Comparison of ENCODE assay signal across 8 mouse cellular contexts in the genomic region with DNA sequence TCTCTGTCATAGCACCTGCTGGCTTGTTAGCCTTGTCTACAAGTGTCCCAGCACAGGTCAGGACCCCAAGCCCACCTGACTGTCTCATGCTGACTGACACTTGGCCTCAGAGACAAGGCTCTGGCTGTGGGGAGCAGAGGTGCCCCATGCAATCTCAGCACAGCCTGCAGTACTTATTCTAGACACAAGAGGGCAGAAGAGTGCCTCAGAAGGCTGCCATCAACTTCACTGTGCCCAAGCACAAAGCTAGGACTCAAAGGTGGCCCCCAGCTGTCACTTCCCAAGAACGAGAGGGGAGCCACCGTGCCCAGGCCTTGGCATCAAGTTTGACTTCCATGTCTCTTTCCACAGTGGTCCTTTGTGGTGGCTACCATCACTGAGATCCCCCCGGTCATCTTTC. TPM values are rescaled to one million over a fixed set of nuclear protein-coding genes. Genes with fewer than 3 reads are reported as not detected.
DNase-seq lines count a peak whose midpoint lies in the region; ATAC-seq and TF ChIP-seq lines count a peak whose summit lies in the region.

No protein-coding gene starts in this region.

- no peak overlapping the region for H3K4me3 ChIP-seq in heart, adult 2 months
- no peak overlapping the region for H3K4me3 ChIP-seq in heart, embryonic 11.5 days (ENCODE audit: low read depth, low read length)
- H3K4me3 ChIP-seq in forebrain, embryonic 14.5 days (ENCODE audit: low read depth, low read length) = no peak overlapping the region
- H3K4me3 ChIP-seq in hindbrain, embryonic 13.5 days = no peak overlapping the region
- no peak overlapping the region for H3K4me3 ChIP-seq in midbrain, embryonic 13.5 days (replicated peaks)
- H3K4me3 ChIP-seq in small intestine, adult 2 months (ENCODE audit: low read depth, low read length) = no peak overlapping the region

- no peak for TF ChIP-seq POLR2A in heart, adult 2 months (IDR thresholded peaks at IDR 0.05; ENCODE audit: insufficient read depth, low read depth, low read length)
- no peak for TF ChIP-seq POLR2A in small intestine, adult 2 months (IDR thresholded peaks at IDR 0.05; ENCODE audit: low read depth, low read length)

- peak; percentile 40; the same call in 1 of the 2 replicates for TF ChIP-seq EP300 in heart, adult 2 months (IDR thresholded peaks at IDR 0.05; ENCODE audit: insufficient read depth, low read depth, low read length)

- no peak overlapping the region for H3K9ac ChIP-seq in heart, adult 2 months (ENCODE audit: low read depth, low read length)
- no peak overlapping the region for H3K9ac ChIP-seq in heart, embryonic 11.5 days (ENCODE audit: low read depth, low read length)
- H3K9ac ChIP-seq in forebrain, embryonic 14.5 days (ENCODE audit: low read length) = no peak overlapping the region
- H3K9ac ChIP-seq in hindbrain, embryonic 13.5 days = no peak overlapping the region
- H3K9ac ChIP-seq in midbrain, embryonic 13.5 days (replicated peaks) = no peak overlapping the region

- H3K27me3 ChIP-seq in heart, adult 2 months (ENCODE audit: control insufficient read depth, insufficient read depth, low read length) = no peaks in the 10 kb centered on the region
- H3K27me3 ChIP-seq in heart, embryonic 11.5 days (ENCODE audit: control insufficient read depth, insufficient read depth, low read length) = no peaks in the 10 kb centered on the region
- no peaks in the 10 kb centered on the region for H3K27me3 ChIP-seq in forebrain, embryonic 14.5 days (replicated peaks; ENCODE audit: control insufficient read depth, insufficient read depth, low read length)
- H3K27me3 ChIP-seq in hindbrain, embryonic 13.5 days = no peaks in the 10 kb centered on the region
- no peaks in the 10 kb centered on the region for H3K27me3 ChIP-seq in midbrain, embryonic 13.5 days
- no peaks in the 10 kb centered on the region for H3K27me3 ChIP-seq in small intestine, adult 2 months (ENCODE audit: control insufficient read depth, insufficient read depth, low read length)

- no peak overlapping the region for H3K27ac ChIP-seq in heart, adult 2 months
- H3K27ac ChIP-seq in heart, embryonic 11.5 days (ENCODE audit: low read depth, low read length) = no peak overlapping the region
- no peak overlapping the region for H3K27ac ChIP-seq in forebrain, embryonic 14.5 days (ENCODE audit: low read depth, low read length)
- H3K27ac ChIP-seq in hindbrain, embryonic 13.5 days = no peak overlapping the region
- H3K27ac ChIP-seq in midbrain, embryonic 13.5 days = no peak overlapping the region
- no peak overlapping the region for H3K27ac ChIP-seq in small intestine, adult 2 months (ENCODE audit: insufficient read depth, low read depth, low read length)

- peak; percentile 99 for TF ChIP-seq CTCF in heart, adult 2 months (IDR thresholded peaks at IDR 0.05)
- TF ChIP-seq CTCF in small intestine, adult 2 months (IDR thresholded peaks at IDR 0.05; ENCODE audit: extremely low read depth, insufficient read length, insufficient replicate concordance, low read depth, low read length) = peak; percentile 77; the same call in 1 of the 2 replicates

- no peaks in the 10 kb centered on the region for H3K36me3 ChIP-seq in heart, adult 2 months (ENCODE audit: control insufficient read depth, insufficient read depth, low read length)
- no peaks in the 10 kb centered on the region for H3K36me3 ChIP-seq in heart, embryonic 11.5 days (ENCODE audit: control insufficient read depth, insufficient read depth, low read length)
- H3K36me3 ChIP-seq in forebrain, embryonic 14.5 days (ENCODE audit: control insufficient read depth, insufficient read depth, low read length) = peaks cover 5% of the 10 kb centered on the region; the same call in 1 of the 2 replicates
- H3K36me3 ChIP-seq in hindbrain, embryonic 13.5 days = peaks cover 44% of the 10 kb centered on the region
- peaks cover 34% of the 10 kb centered on the region for H3K36me3 ChIP-seq in midbrain, embryonic 13.5 days
- peaks cover 24% of the 10 kb centered on the region for H3K36me3 ChIP-seq in small intestine, adult 2 months (ENCODE audit: control insufficient read depth, insufficient read depth, low read length)

- H3K4me1 ChIP-seq in heart, adult 2 months (ENCODE audit: control insufficient read depth, insufficient read depth, low read length) = no peaks in the 10 kb centered on the region
- H3K4me1 ChIP-seq in heart, embryonic 11.5 days (ENCODE audit: control insufficient read depth, insufficient read depth, low read length) = peaks cover 10% of the 10 kb centered on the region
- H3K4me1 ChIP-seq in forebrain, embryonic 14.5 days (ENCODE audit: control insufficient read depth, insufficient read depth, low read length) = peaks cover 7% of the 10 kb centered on the region; the same call in 1 of the 2 replicates
- H3K4me1 ChIP-seq in hindbrain, embryonic 13.5 days (replicated peaks) = peaks cover 38% of the 10 kb centered on the region
- H3K4me1 ChIP-seq in midbrain, embryonic 13.5 days (replicated peaks) = peaks cover 19% of the 10 kb centered on the region
- H3K4me1 ChIP-seq in small intestine, adult 2 months (ENCODE audit: control insufficient read depth, insufficient read depth, insufficient read length, low read length) = peaks cover 5% of the 10 kb centered on the region

- intact Hi-C loops in heart, adult 2 months (cut with DNase I) = loop anchor here (1.0 to 2.0 kb wide), 3 partner anchors 112 to 250 kb away; no protein-coding TSS in a partner anchor
- intact Hi-C loops in left cerebral cortex, postnatal 36 days (cut with DNase I) = loop anchor here (1.0 kb wide), 1 partner anchor 112 kb away; no protein-coding TSS in a partner anchor

- DNase-seq in heart, adult 2 months = peak; percentile 61 to 74
- DNase-seq in forebrain, embryonic 14.5 days (ENCODE audit: low spot score) = peak; percentile 81
- DNase-seq in left cerebral cortex, postnatal 36 days (ENCODE audit: low spot score in 2 of 2) = peak; percentile 73 to 76

- H3K79me2 ChIP-seq in heart, adult 2 months (replicated peaks; ENCODE audit: control insufficient read depth, insufficient read depth, low read length) = no peaks in the 10 kb centered on the region

- 42% methylated on average over 3 of the region's 3 CpGs for WGBS in heart, adult 2 months
- WGBS in heart, embryonic 11.5 days (ENCODE audit: insufficient replicate concordance) = 37% methylated on average over 3 of the region's 3 CpGs
- 31% methylated on average over 3 of the region's 3 CpGs for whole genome bisulfite sequencing in forebrain, embryonic 14.5 days
- 36% methylated on average over 3 of the region's 3 CpGs for WGBS in hindbrain, embryonic 13.5 days
- 34% methylated on average over 3 of the region's 3 CpGs for WGBS in midbrain, embryonic 13.5 days
- 41% methylated on average over 3 of the region's 3 CpGs for WGBS in small intestine, adult 2 months

- H3K9me3 ChIP-seq in heart, embryonic 11.5 days (replicated peaks; ENCODE audit: control insufficient read depth, low read length) = no peaks in the 10 kb centered on the region
- H3K9me3 ChIP-seq in forebrain, embryonic 14.5 days (replicated peaks; ENCODE audit: control insufficient read depth, low read length) = no peaks in the 10 kb centered on the region
- H3K9me3 ChIP-seq in hindbrain, embryonic 13.5 days = no peaks in the 10 kb centered on the region
- H3K9me3 ChIP-seq in midbrain, embryonic 13.5 days = no peaks in the 10 kb centered on the region

- no peak for ATAC-seq in heart, embryonic 11.5 days (replicated peaks; ENCODE audit: insufficient number of reproducible peaks, low FRiP score, low TSS enrichment)
- ATAC-seq in cerebellum, adult (ENCODE audit: insufficient number of reproducible peaks, low FRiP score, low TSS enrichment) = peak; percentile 13
- ATAC-seq in forebrain, embryonic 14.5 days = peak; percentile 52
- ATAC-seq in hindbrain, embryonic 13.5 days (ENCODE audit: low FRiP score) = peak; percentile 25
- peak; percentile 25 for ATAC-seq in midbrain, embryonic 13.5 days

- no peak overlapping the region for H3K4me2 ChIP-seq in heart, embryonic 11.5 days
- H3K4me2 ChIP-seq in forebrain, embryonic 14.5 days (ENCODE audit: low read length) = no peak overlapping the region
- no peak overlapping the region for H3K4me2 ChIP-seq in hindbrain, embryonic 13.5 days
- H3K4me2 ChIP-seq in midbrain, embryonic 13.5 days (replicated peaks) = no peak overlapping the region

RNA-seq across cellular contexts. Expression of gene Hdac11, which starts 8.7 kb away (rescaled TPM):
- 10 to 100 TPM; 17.4 to 18.4 TPM for total RNA-seq in heart, adult 2 months (2021)
- polyA plus RNA-seq in heart, adult 2 months (2012; rRNA removed) = 22.7 and 28.4 TPM in 2 replicates
- 7.9 TPM in 2 replicates for polyA plus RNA-seq in heart, embryonic 11.5 days (2014; fragmentation: Nextera tagmentation; extraction: Ambion mirVana)
- 24.5 and 26.1 TPM in 2 replicates for polyA plus RNA-seq in forebrain, embryonic 14.5 days (2014; fragmentation: Nextera tagmentation; extraction: Ambion mirVana)
- polyA plus RNA-seq in hindbrain, embryonic 13.5 days (2015; fragmentation: Nextera tagmentation; extraction: Ambion mirVana) = 33.6 and 34.2 TPM in 2 replicates
- 100 to 1,000 TPM; 173 to 178 TPM for total RNA-seq in left cerebral cortex, postnatal 36 days (2021)
- polyA plus RNA-seq in midbrain, embryonic 13.5 days (2015; fragmentation: Nextera tagmentation; extraction: Ambion mirVana) = 28.8 and 32.1 TPM in 2 replicates
- 13.4 and 24.0 TPM in 2 replicates for polyA plus RNA-seq in small intestine, adult 2 months (2012; rRNA removed)

RNA-seq across cellular contexts. Expression of gene Fbln2, which starts 47.0 kb away (rescaled TPM):
- 10 to 100 TPM; 55.8 to 56.9 TPM for total RNA-seq in heart, adult 2 months (2021)
- 117 and 153 TPM in 2 replicates for polyA plus RNA-seq in heart, adult 2 months (2012; rRNA removed)
- 105 and 137 TPM in 2 replicates for polyA plus RNA-seq in heart, embryonic 11.5 days (2014; fragmentation: Nextera tagmentation; extraction: Ambion mirVana)
- 7.3 and 12.8 TPM in 2 replicates for polyA plus RNA-seq in forebrain, embryonic 14.5 days (2014; fragmentation: Nextera tagmentation; extraction: Ambion mirVana)
- polyA plus RNA-seq in hindbrain, embryonic 13.5 days (2015; fragmentation: Nextera tagmentation; extraction: Ambion mirVana) = 27.4 and 32.0 TPM in 2 replicates
- total RNA-seq in left cerebral cortex, postnatal 36 days (2021) = 1 to 10 TPM; 4.0 to 6.8 TPM
- polyA plus RNA-seq in midbrain, embryonic 13.5 days (2015; fragmentation: Nextera tagmentation; extraction: Ambion mirVana) = 10.8 and 11.1 TPM in 2 replicates
- polyA plus RNA-seq in small intestine, adult 2 months (2012; rRNA removed) = 19.6 and 24.9 TPM in 2 replicates

RNA-seq across cellular contexts. Expression of gene Nup210, which starts 48.6 kb away (rescaled TPM):
- 1 to 10 TPM; 2.5 to 3.4 TPM for total RNA-seq in heart, adult 2 months (2021)
- 2.4 and 6.4 TPM in 2 replicates for polyA plus RNA-seq in heart, adult 2 months (2012; rRNA removed)
- 5.1 and 5.6 TPM in 2 replicates for polyA plus RNA-seq in heart, embryonic 11.5 days (2014; fragmentation: Nextera tagmentation; extraction: Ambion mirVana)
- 13.9 and 15.6 TPM in 2 replicates for polyA plus RNA-seq in forebrain, embryonic 14.5 days (2014; fragmentation: Nextera tagmentation; extraction: Ambion mirVana)
- 17.0 and 17.4 TPM in 2 replicates for polyA plus RNA-seq in hindbrain, embryonic 13.5 days (2015; fragmentation: Nextera tagmentation; extraction: Ambion mirVana)
- total RNA-seq in left cerebral cortex, postnatal 36 days (2021) = 10 to 100 TPM; 24.8 to 27.7 TPM
- polyA plus RNA-seq in midbrain, embryonic 13.5 days (2015; fragmentation: Nextera tagmentation; extraction: Ambion mirVana) = 17.3 and 18.8 TPM in 2 replicates
- 25.9 and 28.9 TPM in 2 replicates for polyA plus RNA-seq in small intestine, adult 2 months (2012; rRNA removed)
